Mouse (Mus musculus): ENCODE measurements around the gene Osbpl3. TPM values are rescaled to one million over a fixed set of nuclear protein-coding genes. Genes with fewer than 3 reads are reported as not detected.

Gene Osbpl3
- polyA plus RNA-seq, 1 experiment: 4.1 TPM

- Histone ChIP-seq H3K4me3 (replicated peaks; ENCODE audit: extremely low read depth, low read depth, low read length) (no peak overlapping the region), H3K4me1 (ENCODE audit: control insufficient read depth, insufficient read depth, low read length) (peaks cover 3% of the 10 kb centered on the region; the same call in 1 of the 2 replicates)
- TF ChIP-seq POLR2A (IDR thresholded peaks at IDR 0.05; ENCODE audit: borderline replicate concordance, extremely low read depth, low read depth, low read length): no peak
- TF ChIP-seq CTCF (IDR thresholded peaks at IDR 0.05; ENCODE audit: insufficient read depth, low read length): no peak
- WGBS: 42% methylated on average over 7 of the region's 7 CpGs
- DNase-seq: no peak
These were observed 193.7 kb downstream of the Osbpl3 start for GRCm38 (mm10) chr6:50262310-50262709.

GRCm38 (mm10) chr6:50261922-50262261 is 194.1 kb downstream of the Osbpl3 start:
- no peak for TF ChIP-seq CTCF (IDR thresholded peaks at IDR 0.05; ENCODE audit: insufficient read depth, low read length)
- 6% methylated on average over 6 of the region's 6 CpGs for WGBS

GRCm38 (mm10) chr6:50261201-50261921 is 194.6 kb downstream of the Osbpl3 start:
- peak overlapping the region; percentile 7 for H3K4me3 ChIP-seq (replicated peaks; ENCODE audit: extremely low read depth, low read depth, low read length)
- peaks cover 3% of the 10 kb centered on the region; the same call in 1 of the 2 replicates for H3K4me1 ChIP-seq (ENCODE audit: control insufficient read depth, insufficient read depth, low read length)
- TF ChIP-seq CTCF (IDR thresholded peaks at IDR 0.05; ENCODE audit: insufficient read depth, low read length) (no peak), POLR2A (IDR thresholded peaks at IDR 0.05; ENCODE audit: borderline replicate concordance, extremely low read depth, low read depth, low read length) (no peak)
- DNase-seq: peak; percentile 49
- 3% methylated on average over 35 of the region's 35 CpGs for WGBS

More at GRCm38 (mm10) chr6:50261922-50262261, 194.1 kb downstream of the Osbpl3 start:
- H3K4me1 ChIP-seq (ENCODE audit: control insufficient read depth, insufficient read depth, low read length): peaks cover 3% of the 10 kb centered on the region; the same call in 1 of the 2 replicates
- no peak for DNase-seq
- peak overlapping the region; percentile 7 for H3K4me3 ChIP-seq (replicated peaks; ENCODE audit: extremely low read depth, low read depth, low read length)

- TF ChIP-seq POLR2A (IDR thresholded peaks at IDR 0.05; ENCODE audit: borderline replicate concordance, extremely low read depth, low read depth, low read length) (no peak), CTCF (IDR thresholded peaks at IDR 0.05; ENCODE audit: insufficient read depth, low read length) (no peak)
- WGBS: 49% methylated on average over 5 of the region's 5 CpGs
- DNase-seq: no peak
These were observed 200.6 kb downstream of the Osbpl3 start for GRCm38 (mm10) chr6:50255356-50255755.

GRCm38 (mm10) chr6:50254723-50255184 is 201.2 kb downstream of the Osbpl3 start:
- DNase-seq: peak; percentile 66
- Histone ChIP-seq H3K4me3 (replicated peaks; ENCODE audit: extremely low read depth, low read depth, low read length) (no peak overlapping the region), H3K4me1 (ENCODE audit: control insufficient read depth, insufficient read depth, low read length) (peaks cover 2% of the 10 kb centered on the region; the same call in 1 of the 2 replicates)
- no peak for TF ChIP-seq POLR2A (IDR thresholded peaks at IDR 0.05; ENCODE audit: borderline replicate concordance, extremely low read depth, low read depth, low read length)
- no peak for TF ChIP-seq CTCF (IDR thresholded peaks at IDR 0.05; ENCODE audit: insufficient read depth, low read length)
- WGBS: 6% methylated on average over 10 of the region's 10 CpGs

More at GRCm38 (mm10) chr6:50255356-50255755, 200.6 kb downstream of the Osbpl3 start:
- no peak overlapping the region for H3K4me3 ChIP-seq (replicated peaks; ENCODE audit: extremely low read depth, low read depth, low read length)
- peaks cover 2% of the 10 kb centered on the region; the same call in 1 of the 2 replicates for H3K4me1 ChIP-seq (ENCODE audit: control insufficient read depth, insufficient read depth, low read length)

- H3K4me3 ChIP-seq (replicated peaks; ENCODE audit: extremely low read depth, low read depth, low read length): no peak overlapping the region
- 47% methylated on average over 5 of the region's 5 CpGs for WGBS
- no peak for DNase-seq
- H3K4me1 ChIP-seq (ENCODE audit: control insufficient read depth, insufficient read depth, low read length): peaks cover 2% of the 10 kb centered on the region; the same call in 1 of the 2 replicates
- TF ChIP-seq CTCF (IDR thresholded peaks at IDR 0.05; ENCODE audit: insufficient read depth, low read length): no peak
- no peak for TF ChIP-seq POLR2A (IDR thresholded peaks at IDR 0.05; ENCODE audit: borderline replicate concordance, extremely low read depth, low read depth, low read length)
These were observed 203.3 kb downstream of the Osbpl3 start for GRCm38 (mm10) chr6:50252690-50253089.

GRCm38 (mm10) chr6:50247791-50248190 is 208.2 kb downstream of the Osbpl3 start:
- Histone ChIP-seq H3K4me1 (ENCODE audit: control insufficient read depth, insufficient read depth, low read length) (no peaks in the 10 kb centered on the region), H3K4me3 (replicated peaks; ENCODE audit: extremely low read depth, low read depth, low read length) (no peak overlapping the region)
- DNase-seq: no peak
- no peak for TF ChIP-seq POLR2A (IDR thresholded peaks at IDR 0.05; ENCODE audit: borderline replicate concordance, extremely low read depth, low read depth, low read length)
- TF ChIP-seq CTCF (IDR thresholded peaks at IDR 0.05; ENCODE audit: insufficient read depth, low read length): no peak
- 87% methylated on average over 4 of the region's 4 CpGs for WGBS

- DNase-seq: no peak
- Histone ChIP-seq H3K4me3 (replicated peaks; ENCODE audit: extremely low read depth, low read depth, low read length) (no peak overlapping the region), H3K4me1 (ENCODE audit: control insufficient read depth, insufficient read depth, low read length) (no peaks in the 10 kb centered on the region)
- no peak for TF ChIP-seq CTCF (IDR thresholded peaks at IDR 0.05; ENCODE audit: insufficient read depth, low read length)
- no peak for TF ChIP-seq POLR2A (IDR thresholded peaks at IDR 0.05; ENCODE audit: borderline replicate concordance, extremely low read depth, low read depth, low read length)
- 71% methylated on average over 2 of the region's 2 CpGs for WGBS
These were observed 208.6 kb downstream of the Osbpl3 start for GRCm38 (mm10) chr6:50247356-50247755.

- WGBS: 61% methylated on average over 4 of the region's 4 CpGs
- H3K4me3 ChIP-seq (replicated peaks; ENCODE audit: extremely low read depth, low read depth, low read length): no peak overlapping the region
- TF ChIP-seq CTCF (IDR thresholded peaks at IDR 0.05; ENCODE audit: insufficient read depth, low read length) (no peak), POLR2A (IDR thresholded peaks at IDR 0.05; ENCODE audit: borderline replicate concordance, extremely low read depth, low read depth, low read length) (no peak)
- DNase-seq: no peak
- no peaks in the 10 kb centered on the region for H3K4me1 ChIP-seq (ENCODE audit: control insufficient read depth, insufficient read depth, low read length)
These were observed 211.0 kb downstream of the Osbpl3 start for GRCm38 (mm10) chr6:50244967-50245366.

- Histone ChIP-seq H3K4me3 (replicated peaks; ENCODE audit: extremely low read depth, low read depth, low read length) (no peak overlapping the region), H3K4me1 (ENCODE audit: control insufficient read depth, insufficient read depth, low read length) (no peaks in the 10 kb centered on the region)
- WGBS: 73% methylated on average over 4 of the region's 4 CpGs
- DNase-seq: no peak
- TF ChIP-seq CTCF (IDR thresholded peaks at IDR 0.05; ENCODE audit: insufficient read depth, low read length): no peak
- no peak for TF ChIP-seq POLR2A (IDR thresholded peaks at IDR 0.05; ENCODE audit: borderline replicate concordance, extremely low read depth, low read depth, low read length)
These were observed 211.9 kb downstream of the Osbpl3 start for GRCm38 (mm10) chr6:50244126-50244525.

Other genes with a start within 250 kb of the Osbpl3 start
- gene Gsdme, start 192.3 kb downstream of the Osbpl3 start, polyA plus RNA-seq (2012; rRNA removed): 0.48 and 0.75 TPM in 2 replicates
- gene Cycs, start 110.3 kb upstream of the Osbpl3 start, polyA plus RNA-seq (2012; rRNA removed): 1.9 and 4.0 TPM in 2 replicates
- gene 4921507P07Rik, start 140.4 kb upstream of the Osbpl3 start, polyA plus RNA-seq (2012; rRNA removed): 0.32 and 0.34 TPM in 2 replicates
- not detected in 2 replicates for gene Npvf, start 198.2 kb upstream of the Osbpl3 start, polyA plus RNA-seq (2012; rRNA removed)

Measured in lung, adult 2 months (tissue).